Mouse (Mus musculus) kidney, embryonic 14.5 days (tissue): ENCODE data around the gene Fxn. TPM values are rescaled to one million over a fixed set of nuclear protein-coding genes. Genes with fewer than 3 reads are reported as not detected.

Source experiments
- ATAC-seq: fragments of 200-750 bp; cut with Nextera tagmentation; 2 replicates; pipeline ENCODE4 v1.8.0; 2017; ENCODE audit warnings: moderate number of reproducible peaks, mild to moderate bottlenecking, moderate TSS enrichment, moderate library complexity; ENCODE audit not compliant: low FRiP score, low TSS enrichment
- H3K27ac ChIP-seq: fragments of 300-500 bp; sonication (generic); 2 replicates; pipeline ENCODE4 v1.5.1; 2014; ENCODE audit warnings: low read depth, mild to moderate bottlenecking, low read length, moderate library complexity, mixed read lengths
- H3K27me3 ChIP-seq: fragments of 300-500 bp; sonication (generic); 2 replicates; pipeline ENCODE4 v1.6.1; 2014; ENCODE audit warnings: mild to moderate bottlenecking, low read length; ENCODE audit not compliant: control insufficient read depth, insufficient read depth
- H3K36me3 ChIP-seq: fragments of 300-500 bp; sonication (generic); 2 replicates; pipeline ENCODE4 v1.6.1; 2014; ENCODE audit warnings: low read length, mixed read lengths; ENCODE audit not compliant: control insufficient read depth, insufficient read depth
- H3K4me1 ChIP-seq: fragments of 300-500 bp; sonication (generic); 2 replicates; pipeline ENCODE4 v1.6.1; 2014; ENCODE audit warnings: low read length, mixed read lengths; ENCODE audit not compliant: control insufficient read depth, insufficient read depth
- H3K4me2 ChIP-seq: fragments of 300-500 bp; sonication (generic); replicated peaks from 2 replicates; pipeline ENCODE4 v1.6.1; 2014; ENCODE audit warnings: low read depth, mild to moderate bottlenecking, low read length
- H3K4me3 ChIP-seq: fragments of 300-500 bp; sonication (generic); 2 replicates; pipeline ENCODE4 v1.5.1; 2014; ENCODE audit warnings: mild to moderate bottlenecking, low read length
- H3K9ac ChIP-seq: fragments of 300-500 bp; sonication (generic); 2 replicates; pipeline ENCODE4 v1.6.1; 2014; ENCODE audit warnings: low read depth, mild to moderate bottlenecking, low read length, moderate library complexity
- H3K9me3 ChIP-seq: fragments of 300-500 bp; sonication (generic); 2 replicates; pipeline ENCODE4 v1.6.1; 2016; ENCODE audit warnings: low read length; ENCODE audit not compliant: control insufficient read depth
- WGBS: fragments of 180-500 bp; shearing (Covaris S2); extraction: QIAGEN DNeasy Blood & Tissue Kit; methylation state at CpG from one replicate; pipeline ENCODE4 v1.1.7; 2014; 5-methylcytosine and 5-hydroxymethylcytosine counted together
- polyA plus RNA-seq: library from polyadenylated mRNA; unstranded; fragments of >200 nt; fragmentation: Nextera tagmentation; extraction: Ambion mirVana; gene quantifications from 2 replicates; pipeline ENCODE4 v1.2.1, GENCODE M21; 2014

The Fxn gene
- polyA plus RNA-seq, 1 experiment from 2014 or later = 62.0 TPM

DNA sequence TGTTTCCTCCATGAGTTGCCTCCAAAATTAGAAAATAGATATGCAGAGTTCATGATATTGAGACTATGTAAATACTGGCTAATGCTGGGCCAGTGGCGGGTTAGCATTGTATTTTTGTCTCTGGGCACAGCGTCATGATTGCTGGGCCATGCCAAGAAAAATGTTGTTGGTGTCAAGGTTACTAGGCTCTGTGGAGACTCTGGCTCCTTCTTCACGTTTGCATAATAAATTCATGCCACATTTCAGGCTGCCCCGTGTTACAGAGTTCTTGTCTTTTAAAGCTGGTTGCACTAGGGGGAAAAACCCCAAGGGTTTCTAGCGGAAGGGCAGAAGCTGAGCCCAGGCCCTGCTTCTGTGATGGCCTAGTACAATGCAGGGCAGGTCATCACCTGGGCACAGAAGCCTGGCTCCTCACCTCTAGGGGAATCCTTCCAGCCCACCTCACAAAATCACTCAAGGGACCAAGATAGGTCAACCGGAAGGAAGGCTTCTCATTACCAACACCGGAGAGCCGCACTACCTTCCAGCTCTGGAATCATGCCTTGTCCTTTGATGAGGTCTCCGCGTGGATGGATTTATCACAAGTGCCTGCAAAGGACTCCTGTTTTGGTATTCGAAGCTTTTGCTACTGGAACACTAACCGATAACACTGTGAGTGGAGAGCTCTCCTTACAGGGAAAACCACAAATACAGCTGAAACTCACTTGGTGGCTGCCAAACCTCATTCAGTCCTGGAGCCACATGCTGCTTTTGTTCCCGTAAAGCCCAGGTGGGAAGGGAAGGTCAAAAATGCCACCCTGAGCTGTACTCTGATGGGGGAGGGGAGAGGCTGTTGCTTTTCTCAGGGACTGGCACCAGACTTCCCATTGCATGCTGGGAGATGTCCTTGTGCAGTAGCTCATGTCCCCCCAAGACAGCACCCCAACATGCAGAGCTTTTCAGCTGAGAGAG lies 27.1 kb upstream of the Fxn start:
- Histone ChIP-seq H3K4me3 (no peak overlapping the region), H3K27ac (no peak overlapping the region), H3K27me3 (no peaks in the 10 kb centered on the region), H3K36me3 (no peaks in the 10 kb centered on the region), H3K4me2 (no peak overlapping the region), H3K9me3 (no peaks in the 10 kb centered on the region), H3K9ac (no peak overlapping the region), H3K4me1 (peaks cover 7% of the 10 kb centered on the region)
- 50% methylated on average over 13 of the region's 13 CpGs for WGBS
- no peak; the same call in 1 of the 2 replicates for ATAC-seq

DNA sequence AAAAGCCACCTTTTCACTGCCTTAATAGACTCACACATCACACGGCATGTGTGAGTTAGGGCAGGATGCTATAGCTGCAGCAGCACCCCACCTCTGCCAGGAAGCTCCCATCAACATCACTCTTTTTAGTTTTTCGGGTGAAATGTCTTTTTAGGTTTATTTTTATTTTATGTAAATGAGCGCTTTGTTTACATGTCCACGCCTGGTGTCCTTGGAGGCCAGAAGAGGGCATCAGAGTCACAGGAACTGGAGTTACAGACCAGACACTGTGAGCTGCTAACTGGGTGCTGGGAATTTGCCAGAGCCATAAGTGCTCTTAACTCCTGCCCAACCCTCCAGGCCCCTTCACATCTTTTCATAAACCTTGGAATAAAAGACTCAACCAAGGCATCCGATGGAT lies 25.9 kb upstream of the Fxn start:
- 92% methylated on average over 5 of the region's 5 CpGs for WGBS
- Histone ChIP-seq H3K27ac (no peak overlapping the region), H3K9me3 (no peaks in the 10 kb centered on the region), H3K4me3 (no peak overlapping the region), H3K36me3 (no peaks in the 10 kb centered on the region), H3K27me3 (no peaks in the 10 kb centered on the region), H3K4me2 (no peak overlapping the region), H3K9ac (no peak overlapping the region), H3K4me1 (peaks cover 16% of the 10 kb centered on the region)
- no peak for ATAC-seq

DNA sequence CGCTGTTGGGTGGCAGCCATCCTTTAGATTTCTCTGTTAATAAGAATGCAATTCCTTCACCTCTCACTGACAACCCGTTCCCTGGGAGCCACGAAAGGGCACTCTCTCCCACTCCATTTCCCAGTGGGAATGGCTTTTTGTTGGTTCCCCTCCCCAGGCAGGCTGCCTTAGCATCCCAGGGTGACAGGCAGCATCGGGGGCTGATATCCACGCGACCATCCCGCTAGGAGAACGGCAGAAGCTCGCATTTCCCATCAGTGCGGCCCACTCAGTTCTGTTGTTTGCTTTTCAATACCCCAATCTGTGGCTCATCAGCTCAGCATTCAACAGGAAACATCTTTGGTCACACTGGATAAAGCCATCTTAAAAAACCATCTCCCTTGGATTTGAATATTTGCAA lies 21.8 kb upstream of the Fxn start:
- Histone ChIP-seq H3K9ac (no peak overlapping the region), H3K4me3 (no peak overlapping the region), H3K27me3 (no peaks in the 10 kb centered on the region), H3K36me3 (no peaks in the 10 kb centered on the region), H3K9me3 (no peaks in the 10 kb centered on the region), H3K4me1 (peaks cover 9% of the 10 kb centered on the region), H3K4me2 (no peak overlapping the region), H3K27ac (no peak overlapping the region)
- 30% methylated on average over 10 of the region's 10 CpGs for WGBS
- ATAC-seq = no peak

DNA sequence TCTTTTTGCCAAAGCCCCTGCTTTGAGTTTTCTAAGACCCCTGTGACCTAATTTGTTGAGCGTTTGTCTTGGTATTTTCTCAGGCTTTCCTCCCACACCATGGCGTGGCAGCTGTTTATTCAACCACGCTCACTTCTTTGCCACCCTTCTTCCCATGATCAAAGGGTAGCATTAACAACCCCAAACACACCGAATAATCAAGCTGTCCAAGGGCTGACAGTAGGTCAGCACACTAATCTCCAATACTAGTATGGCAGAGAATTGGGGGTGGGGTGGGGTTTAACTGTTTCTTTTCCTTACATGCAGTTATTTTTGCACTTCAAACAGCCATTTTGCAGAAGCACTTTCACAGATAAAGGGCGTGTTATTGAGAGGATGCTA lies 21.4 kb upstream of the Fxn start:
- no peak for ATAC-seq
- H3K4me2 ChIP-seq = peak overlapping the region; percentile 36
- no peaks in the 10 kb centered on the region for H3K36me3 ChIP-seq
- peaks cover 9% of the 10 kb centered on the region for H3K4me1 ChIP-seq
- no peak overlapping the region for H3K27ac ChIP-seq
- H3K4me3 ChIP-seq = no peak overlapping the region
- 16% methylated on average over 5 of the region's 5 CpGs for WGBS
- no peaks in the 10 kb centered on the region for H3K27me3 ChIP-seq
- no peaks in the 10 kb centered on the region for H3K9me3 ChIP-seq
- H3K9ac ChIP-seq = no peak overlapping the region

DNA sequence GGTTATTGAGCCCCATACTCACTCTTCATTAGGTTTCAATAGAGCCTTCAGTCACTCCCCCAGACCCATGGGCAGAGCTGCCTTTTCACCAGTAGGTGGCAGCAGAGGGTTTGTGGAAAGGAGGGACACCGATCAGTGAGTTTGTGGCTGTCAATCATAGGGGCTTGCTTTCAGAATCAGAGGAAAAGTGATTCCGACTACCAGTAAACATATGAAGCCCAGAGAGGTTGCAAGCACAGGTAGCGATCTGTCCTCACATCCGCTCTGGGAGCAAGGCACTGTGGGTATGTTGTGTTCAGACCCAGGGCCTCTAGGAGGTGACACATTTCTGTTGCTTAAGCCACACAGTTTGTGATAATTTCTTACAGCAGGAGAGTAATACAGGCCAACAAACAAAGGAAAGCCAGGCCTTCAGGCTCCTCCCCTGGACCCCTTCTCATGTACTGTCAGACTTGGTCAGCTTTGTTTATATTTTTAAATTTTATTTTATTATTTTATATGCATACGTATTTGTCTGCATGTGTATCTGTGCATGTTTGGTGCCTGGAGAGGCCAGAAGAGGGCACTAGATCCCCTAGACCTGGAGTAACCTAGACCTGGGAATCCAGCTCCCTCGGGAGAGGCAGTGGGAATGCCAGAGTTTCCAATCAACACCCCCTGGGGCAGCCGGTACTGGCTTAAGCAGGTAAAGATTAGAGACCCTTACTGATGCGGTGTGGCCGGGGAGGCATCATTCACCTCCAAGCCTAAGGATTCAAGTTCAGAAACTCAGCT lies 20.8 kb upstream of the Fxn start:
- Histone ChIP-seq H3K27ac (no peak overlapping the region), H3K4me3 (peak overlapping the region; percentile 26), H3K36me3 (no peaks in the 10 kb centered on the region), H3K4me1 (peaks cover 9% of the 10 kb centered on the region), H3K4me2 (peak overlapping the region; percentile 36), H3K9ac (0 out of 2 replicates have a peak overlapping the region, but pooled peaks have one; percentile 7), H3K9me3 (no peaks in the 10 kb centered on the region), H3K27me3 (no peaks in the 10 kb centered on the region)
- ATAC-seq = peak; percentile 85
- 5% methylated on average over 9 of the region's 9 CpGs for WGBS

DNA sequence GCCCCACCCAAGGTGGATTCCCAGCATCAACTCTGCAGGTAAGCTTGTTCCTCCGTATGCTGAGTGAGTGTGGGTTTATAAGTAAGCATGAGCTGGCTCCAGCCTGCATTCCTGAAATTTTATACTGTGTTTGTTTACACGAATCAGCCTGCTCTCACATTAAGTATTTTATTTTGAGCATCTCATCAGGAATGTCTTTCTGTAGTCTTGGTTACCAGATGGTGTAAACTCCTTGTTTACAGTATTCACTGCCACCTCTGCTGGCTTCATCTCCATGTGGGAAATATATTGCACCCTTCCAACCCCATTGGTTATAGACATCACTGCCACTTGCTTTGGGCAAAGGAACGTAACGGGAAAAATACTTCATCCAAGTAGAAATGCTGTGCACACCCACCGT lies 13.1 kb upstream of the Fxn start:
- Histone ChIP-seq H3K4me3 (no peak overlapping the region), H3K9ac (no peak overlapping the region), H3K27me3 (no peaks in the 10 kb centered on the region), H3K4me2 (no peak overlapping the region), H3K36me3 (no peaks in the 10 kb centered on the region), H3K27ac (no peak overlapping the region), H3K4me1 (no peaks in the 10 kb centered on the region), H3K9me3 (no peaks in the 10 kb centered on the region)
- ATAC-seq = no peak
- WGBS = 82% methylated on average over 5 of the region's 5 CpGs

DNA sequence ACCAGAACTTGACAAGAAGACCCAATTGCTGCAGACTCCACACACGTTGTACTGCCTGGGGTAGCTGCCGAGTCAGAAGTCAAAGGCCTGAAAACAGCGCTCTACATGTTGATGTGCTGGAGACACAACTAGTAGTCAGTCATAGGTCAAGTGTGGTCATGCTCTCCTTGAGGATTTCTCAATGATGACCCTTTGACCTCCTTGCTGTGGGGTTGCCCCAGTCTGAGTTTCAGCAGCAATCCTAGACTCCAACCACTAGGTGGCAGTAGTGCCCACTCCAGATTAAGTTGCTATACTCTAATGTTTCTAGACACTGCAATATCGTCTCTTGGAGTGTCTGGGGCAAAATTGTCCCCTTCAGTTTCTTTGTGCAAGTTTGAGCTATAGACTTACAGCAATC lies 3.8 kb upstream of the Fxn start:
- Histone ChIP-seq H3K27me3 (no peaks in the 10 kb centered on the region), H3K36me3 (no peaks in the 10 kb centered on the region), H3K4me3 (no peak overlapping the region), H3K9ac (no peak overlapping the region), H3K27ac (no peak overlapping the region), H3K9me3 (no peaks in the 10 kb centered on the region), H3K4me1 (no peaks in the 10 kb centered on the region), H3K4me2 (no peak overlapping the region)
- ATAC-seq = no peak
- 64% methylated on average over 4 of the region's 4 CpGs for WGBS

DNA sequence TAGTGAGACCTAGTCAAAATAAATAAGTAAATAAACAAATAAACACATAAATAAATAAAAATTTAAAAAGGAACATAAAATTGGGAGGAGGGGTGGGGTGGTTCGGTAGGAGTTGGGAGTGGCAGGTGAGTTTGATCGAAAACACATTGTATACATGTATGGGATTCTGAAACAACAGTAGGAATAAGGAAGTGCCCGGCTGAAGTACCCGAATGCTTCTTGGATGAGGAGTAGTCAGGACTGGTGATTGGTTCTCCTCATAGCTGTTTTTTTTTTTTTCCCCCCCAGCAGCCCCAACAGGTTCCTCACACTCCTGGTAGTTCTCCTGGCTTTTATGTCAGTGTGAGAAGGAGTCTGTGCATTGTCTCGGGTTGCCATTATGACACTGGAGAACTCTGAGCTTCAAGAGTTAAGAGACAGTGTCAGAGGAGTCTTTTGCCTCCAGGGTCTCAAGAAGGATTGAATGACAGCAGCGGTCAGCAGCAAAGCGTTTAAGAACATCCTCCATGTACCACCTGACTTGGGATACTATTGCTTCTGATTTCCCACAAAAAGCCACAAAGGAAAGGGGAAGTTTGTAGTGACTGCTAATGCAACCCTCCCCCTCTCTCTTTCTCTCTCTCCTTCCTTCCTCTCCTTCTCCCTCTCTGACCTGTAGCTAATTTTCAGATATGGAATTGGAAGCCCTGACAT lies 1.0 kb upstream of the Fxn start:
- no peak overlapping the region for H3K9ac ChIP-seq
- H3K4me1 ChIP-seq = no peaks in the 10 kb centered on the region
- 56% methylated on average over 7 of the region's 7 CpGs for WGBS
- no peak overlapping the region; the same call in 1 of the 2 replicates for H3K4me3 ChIP-seq
- peak overlapping the region; percentile 85; the same call in 1 of the 2 replicates for H3K4me2 ChIP-seq
- H3K27ac ChIP-seq = no peak overlapping the region
- no peaks in the 10 kb centered on the region; the same call in 1 of the 2 replicates for H3K36me3 ChIP-seq
- 0 out of 2 replicates have a peak, but pooled peaks have one; percentile 22 for ATAC-seq
- H3K27me3 ChIP-seq = no peaks in the 10 kb centered on the region
- no peaks in the 10 kb centered on the region for H3K9me3 ChIP-seq
